Mouse (Mus musculus): ENCODE measurements around the gene Egfem1. TPM values are rescaled to one million over a fixed set of nuclear protein-coding genes. Genes with fewer than 3 reads are reported as not detected.

Gene Egfem1
- polyA plus RNA-seq, 1 experiment from 2014 or later: 1.6 TPM

DNA sequence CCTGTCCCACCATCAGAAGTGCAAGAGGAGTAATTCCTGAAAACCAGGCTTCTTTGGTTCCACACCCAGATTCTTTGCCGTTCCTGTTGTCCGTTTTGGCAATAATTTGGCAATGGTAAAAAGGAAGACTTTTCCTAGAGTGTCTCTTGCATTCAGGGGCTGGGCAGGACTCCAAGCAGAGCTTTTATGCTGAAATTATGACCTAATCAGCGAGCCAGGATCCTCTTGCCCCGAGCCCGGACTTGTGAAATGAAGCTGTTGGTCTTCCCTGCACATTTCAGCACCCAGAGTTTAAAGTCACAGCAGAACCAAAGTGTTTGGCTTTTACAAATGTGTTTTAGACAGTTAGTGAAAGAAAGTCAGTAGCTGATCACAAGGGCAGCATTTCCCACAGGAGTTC lies 362.8 kb downstream of the Egfem1 start:
- no peaks in the 10 kb centered on the region for H3K36me3 ChIP-seq (ENCODE audit: insufficient read depth, low read length)
- no peak overlapping the region for H3K4me3 ChIP-seq (replicated peaks; ENCODE audit: low read depth, low read length)
- H3K4me2 ChIP-seq (ENCODE audit: low read length): no peak overlapping the region
- DNase-seq (ENCODE audit: low spot score): peak; percentile 5
- no peaks in the 10 kb centered on the region for H3K27me3 ChIP-seq (ENCODE audit: insufficient read depth, low read length)
- WGBS: 40% methylated on average over 5 of the region's 5 CpGs
- H3K27ac ChIP-seq: no peak overlapping the region
- H3K4me1 ChIP-seq (replicated peaks; ENCODE audit: insufficient read depth, low read length): no peaks in the 10 kb centered on the region
- no peak for TF ChIP-seq CTCF (IDR thresholded peaks at IDR 0.05; ENCODE audit: low read depth)
- ATAC-seq (replicated peaks; ENCODE audit: low FRiP score, low read depth): no peak
- no peaks in the 10 kb centered on the region for H3K9me3 ChIP-seq (replicated peaks; ENCODE audit: low read length)
- H3K9ac ChIP-seq (ENCODE audit: low read depth, low read length): no peak overlapping the region

DNA sequence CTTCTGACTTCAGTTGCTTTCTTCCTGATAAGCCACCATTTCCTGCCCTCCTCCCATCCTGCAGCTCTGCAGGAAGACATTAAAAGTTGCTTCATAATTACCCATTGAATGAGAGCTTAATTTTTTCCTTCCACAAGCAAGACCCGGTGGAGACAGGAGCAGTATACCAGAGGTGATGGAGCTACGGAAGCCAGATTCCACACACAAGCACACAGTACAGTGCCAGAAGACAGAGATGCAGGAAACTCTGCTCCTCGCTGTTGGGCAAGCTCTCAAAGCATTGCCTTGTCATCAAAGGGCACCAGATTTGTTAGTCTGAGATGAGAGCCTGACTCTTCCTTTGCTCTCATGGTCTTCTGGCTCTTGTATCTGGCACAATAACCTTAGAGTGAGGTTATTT lies 364.3 kb downstream of the Egfem1 start:
- Histone ChIP-seq H3K9ac (ENCODE audit: low read depth, low read length) (no peak overlapping the region), H3K27me3 (ENCODE audit: insufficient read depth, low read length) (no peaks in the 10 kb centered on the region), H3K4me3 (replicated peaks; ENCODE audit: low read depth, low read length) (no peak overlapping the region), H3K4me2 (ENCODE audit: low read length) (no peak overlapping the region), H3K4me1 (replicated peaks; ENCODE audit: insufficient read depth, low read length) (no peaks in the 10 kb centered on the region), H3K36me3 (ENCODE audit: insufficient read depth, low read length) (no peaks in the 10 kb centered on the region), H3K27ac (no peak overlapping the region), H3K9me3 (replicated peaks; ENCODE audit: low read length) (no peaks in the 10 kb centered on the region)
- 63% methylated on average over 3 of the region's 3 CpGs for WGBS
- DNase-seq (ENCODE audit: low spot score) (peak; percentile 2), ATAC-seq (replicated peaks; ENCODE audit: low FRiP score, low read depth) (no peak)
- TF ChIP-seq CTCF (IDR thresholded peaks at IDR 0.05; ENCODE audit: low read depth): no peak

DNA sequence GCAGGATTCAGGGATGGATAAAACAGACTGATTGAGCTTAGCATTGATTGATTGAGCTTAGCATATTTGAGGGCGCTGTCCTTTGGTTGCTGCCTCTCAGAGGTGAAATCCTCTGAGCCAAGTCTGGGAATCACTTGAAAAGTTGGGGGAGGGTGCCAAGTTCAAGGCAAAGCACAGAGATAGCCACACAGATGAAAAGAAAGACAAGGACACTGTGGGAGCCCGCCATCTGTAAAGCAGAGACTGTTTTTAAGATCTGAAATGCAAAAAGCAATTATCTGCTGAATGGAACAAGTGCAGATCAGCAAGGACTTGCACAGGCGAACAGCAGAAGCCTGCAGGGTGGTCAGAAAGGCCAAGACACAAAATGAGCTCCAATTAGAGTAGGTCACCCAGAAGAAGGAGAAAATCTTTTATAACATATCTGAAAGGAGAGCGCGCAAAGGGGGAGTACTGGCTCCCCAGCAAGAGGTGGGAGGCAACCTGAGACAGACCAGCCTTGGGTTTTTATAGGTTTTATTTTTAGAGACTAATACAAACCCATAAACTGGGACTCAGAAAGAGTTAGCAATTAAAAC lies 367.1 kb downstream of the Egfem1 start:
- H3K27ac ChIP-seq: no peak overlapping the region
- H3K4me2 ChIP-seq (ENCODE audit: low read length): no peak overlapping the region
- ATAC-seq (replicated peaks; ENCODE audit: low FRiP score, low read depth) (no peak), DNase-seq (ENCODE audit: low spot score) (no peak)
- no peak overlapping the region for H3K4me3 ChIP-seq (replicated peaks; ENCODE audit: low read depth, low read length)
- no peaks in the 10 kb centered on the region for H3K9me3 ChIP-seq (replicated peaks; ENCODE audit: low read length)
- no peak for TF ChIP-seq CTCF (IDR thresholded peaks at IDR 0.05; ENCODE audit: low read depth)
- H3K27me3 ChIP-seq (ENCODE audit: insufficient read depth, low read length): no peaks in the 10 kb centered on the region
- WGBS: 73% methylated on average over 5 of the region's 5 CpGs
- H3K4me1 ChIP-seq (replicated peaks; ENCODE audit: insufficient read depth, low read length): no peaks in the 10 kb centered on the region
- no peaks in the 10 kb centered on the region for H3K36me3 ChIP-seq (ENCODE audit: insufficient read depth, low read length)
- H3K9ac ChIP-seq (ENCODE audit: low read depth, low read length): no peak overlapping the region

DNA sequence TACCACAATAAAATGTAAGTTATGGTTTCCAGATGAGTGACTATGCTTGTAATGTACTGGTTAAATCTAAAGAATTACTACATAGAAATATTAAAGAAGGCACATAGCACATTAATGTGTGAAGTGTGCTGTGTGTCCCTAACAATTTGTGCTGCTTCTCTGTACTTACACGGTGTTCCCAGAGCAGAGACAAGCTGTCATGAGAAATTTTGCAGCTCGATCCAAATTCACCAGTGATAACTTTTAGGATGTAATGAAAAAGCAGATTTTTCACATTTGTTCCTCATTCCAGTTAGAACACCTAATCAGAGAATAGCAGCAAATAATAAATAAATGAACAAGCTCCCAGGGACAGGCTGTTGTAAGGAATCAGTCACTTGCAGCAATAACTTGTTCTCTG lies 416.4 kb downstream of the Egfem1 start:
- TF ChIP-seq CTCF (IDR thresholded peaks at IDR 0.05; ENCODE audit: low read depth): no peak
- H3K9me3 ChIP-seq (replicated peaks; ENCODE audit: low read length): no peaks in the 10 kb centered on the region
- WGBS: 78% methylated on average over 2 of the region's 2 CpGs
- H3K4me1 ChIP-seq (replicated peaks; ENCODE audit: insufficient read depth, low read length): no peaks in the 10 kb centered on the region
- H3K27me3 ChIP-seq (ENCODE audit: insufficient read depth, low read length): no peaks in the 10 kb centered on the region
- H3K27ac ChIP-seq: no peak overlapping the region
- no peaks in the 10 kb centered on the region for H3K36me3 ChIP-seq (ENCODE audit: insufficient read depth, low read length)
- H3K4me2 ChIP-seq (ENCODE audit: low read length): no peak overlapping the region
- no peak for ATAC-seq (replicated peaks; ENCODE audit: low FRiP score, low read depth)
- no peak overlapping the region for H3K9ac ChIP-seq (ENCODE audit: low read depth, low read length)
- DNase-seq (ENCODE audit: low spot score): no peak
- H3K4me3 ChIP-seq (replicated peaks; ENCODE audit: low read depth, low read length): no peak overlapping the region

DNA sequence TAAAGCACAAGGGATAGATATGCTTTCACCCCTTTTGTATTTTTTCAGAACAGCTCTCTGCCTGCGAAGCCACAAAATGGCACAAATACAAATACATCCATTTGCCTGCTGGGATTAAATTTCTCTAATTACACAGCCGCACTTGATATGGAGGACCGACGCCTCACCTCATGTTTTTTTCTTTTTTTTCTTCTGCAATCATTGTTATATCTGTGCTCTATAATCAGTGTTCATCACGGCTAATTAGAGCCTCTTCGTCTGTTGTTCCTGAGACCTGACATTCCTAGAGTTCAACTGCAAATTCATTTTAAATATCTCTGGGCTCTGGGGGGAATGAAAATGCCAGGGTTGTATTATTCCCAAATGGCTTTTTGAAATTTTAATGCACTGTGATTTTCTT lies 417.4 kb downstream of the Egfem1 start:
- 72% methylated on average over 6 of the region's 6 CpGs for WGBS
- Histone ChIP-seq H3K9ac (ENCODE audit: low read depth, low read length) (no peak overlapping the region), H3K27ac (no peak overlapping the region), H3K4me1 (replicated peaks; ENCODE audit: insufficient read depth, low read length) (no peaks in the 10 kb centered on the region), H3K27me3 (ENCODE audit: insufficient read depth, low read length) (no peaks in the 10 kb centered on the region), H3K9me3 (replicated peaks; ENCODE audit: low read length) (no peaks in the 10 kb centered on the region), H3K4me2 (ENCODE audit: low read length) (no peak overlapping the region), H3K4me3 (replicated peaks; ENCODE audit: low read depth, low read length) (no peak overlapping the region), H3K36me3 (ENCODE audit: insufficient read depth, low read length) (no peaks in the 10 kb centered on the region)
- TF ChIP-seq CTCF (IDR thresholded peaks at IDR 0.05; ENCODE audit: low read depth): no peak
- ATAC-seq (replicated peaks; ENCODE audit: low FRiP score, low read depth) (no peak), DNase-seq (ENCODE audit: low spot score) (no peak)

DNA sequence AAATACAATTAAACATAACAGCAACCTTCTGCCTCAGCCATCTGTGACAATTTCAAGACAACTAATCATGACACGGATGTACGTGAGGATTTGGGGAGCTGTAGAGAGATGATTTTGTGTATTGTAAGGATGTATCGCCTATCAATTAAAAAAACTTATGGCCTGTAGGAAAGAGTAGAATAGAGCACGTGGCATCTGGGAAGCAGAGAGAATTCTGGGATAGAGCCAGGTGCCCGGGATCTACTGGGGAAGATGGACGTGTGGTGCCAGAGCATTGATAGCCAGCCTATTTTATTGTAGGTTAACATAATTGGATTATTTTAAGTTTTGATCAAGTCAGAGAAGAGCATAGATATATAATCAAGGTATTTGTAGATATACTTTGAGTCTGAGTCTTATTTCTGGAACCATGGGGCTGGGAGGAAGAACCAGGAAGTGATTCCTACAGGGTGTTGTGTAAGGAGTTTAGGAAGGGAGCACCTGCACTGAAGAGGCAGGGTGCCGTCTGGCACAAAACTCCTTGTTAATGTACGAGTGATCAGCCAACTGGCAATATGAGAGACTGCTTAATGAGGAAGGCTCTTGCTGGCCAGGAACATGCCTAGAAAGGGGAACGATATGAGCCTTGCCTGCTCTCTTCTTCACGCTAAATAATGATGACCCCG lies 443.6 kb downstream of the Egfem1 start:
- no peak overlapping the region for H3K4me3 ChIP-seq (replicated peaks; ENCODE audit: low read depth, low read length)
- WGBS: 87% methylated on average over 11 of the region's 11 CpGs
- no peak for TF ChIP-seq CTCF (IDR thresholded peaks at IDR 0.05; ENCODE audit: low read depth)

DNA sequence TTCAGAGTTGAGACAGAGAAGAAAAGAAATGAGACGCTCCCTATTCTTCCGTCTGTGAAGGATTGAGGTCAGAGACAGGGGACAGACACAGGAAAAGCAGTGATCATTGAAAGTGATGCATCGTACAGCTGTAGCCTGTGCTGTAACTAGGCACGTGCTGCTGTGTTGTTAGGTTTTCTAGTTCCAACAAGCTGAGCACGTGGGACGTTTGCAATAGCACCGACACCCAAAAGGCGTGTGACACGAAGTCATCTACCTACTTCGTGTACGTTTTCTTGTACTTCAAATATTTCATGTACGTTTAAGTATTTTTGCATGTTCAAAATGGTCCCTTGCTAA lies 444.1 kb downstream of the Egfem1 start:
- no peak overlapping the region for H3K9ac ChIP-seq (ENCODE audit: low read depth, low read length)
- H3K36me3 ChIP-seq (ENCODE audit: insufficient read depth, low read length): no peaks in the 10 kb centered on the region
- H3K4me2 ChIP-seq (ENCODE audit: low read length): no peak overlapping the region
- 90% methylated on average over 12 of the region's 12 CpGs for WGBS
- no peak for ATAC-seq (replicated peaks; ENCODE audit: low FRiP score, low read depth)
- H3K4me3 ChIP-seq (replicated peaks; ENCODE audit: low read depth, low read length): no peak overlapping the region
- no peak for DNase-seq (ENCODE audit: low spot score)
- TF ChIP-seq CTCF (IDR thresholded peaks at IDR 0.05; ENCODE audit: low read depth): no peak
- H3K9me3 ChIP-seq (replicated peaks; ENCODE audit: low read length): no peaks in the 10 kb centered on the region
- no peaks in the 10 kb centered on the region for H3K4me1 ChIP-seq (replicated peaks; ENCODE audit: insufficient read depth, low read length)
- H3K27me3 ChIP-seq (ENCODE audit: insufficient read depth, low read length): no peaks in the 10 kb centered on the region
- no peak overlapping the region for H3K27ac ChIP-seq

More for the DNA sequence above, 443.6 kb downstream of the Egfem1 start:
- Histone ChIP-seq H3K9me3 (replicated peaks; ENCODE audit: low read length) (no peaks in the 10 kb centered on the region), H3K9ac (ENCODE audit: low read depth, low read length) (no peak overlapping the region), H3K27me3 (ENCODE audit: insufficient read depth, low read length) (no peaks in the 10 kb centered on the region), H3K27ac (no peak overlapping the region), H3K4me2 (ENCODE audit: low read length) (no peak overlapping the region), H3K36me3 (ENCODE audit: insufficient read depth, low read length) (no peaks in the 10 kb centered on the region), H3K4me1 (replicated peaks; ENCODE audit: insufficient read depth, low read length) (no peaks in the 10 kb centered on the region)
- no peak for DNase-seq (ENCODE audit: low spot score)
- no peak for ATAC-seq (replicated peaks; ENCODE audit: low FRiP score, low read depth)

Data from kidney, postnatal 0 days (tissue).